Mouse (Mus musculus) heart, adult 2 months (tissue): Measurements from ENCODE around the gene Slc24a3. TPM values are rescaled to one million over a fixed set of nuclear protein-coding genes. Genes with fewer than 3 reads are reported as not detected.

Experiments
- DNase-seq, 2 experiments: peaks; one replicate each; pipeline ENCODE4 v3.0.0; 2021
- H3K27ac ChIP-seq: fragments of 200-600 bp; 2 replicates; pipeline ENCODE4 v1.8.1; 2022
- H3K27me3 ChIP-seq: fragments of 200-500 bp; 2 replicates; pipeline ENCODE4 v1.6.1; 2012; ENCODE audit warnings: mild to moderate bottlenecking, low read length, inconsistent platforms, mixed read lengths; ENCODE audit not compliant: control insufficient read depth, insufficient read depth
- H3K36me3 ChIP-seq: fragments of 200-500 bp; 2 replicates; pipeline ENCODE4 v1.6.1; 2012; ENCODE audit warnings: low read length, inconsistent platforms; ENCODE audit not compliant: control insufficient read depth, insufficient read depth
- H3K4me1 ChIP-seq: fragments of 200-500 bp; 2 replicates; pipeline ENCODE4 v1.6.1; 2011; ENCODE audit warnings: low read length; ENCODE audit not compliant: control insufficient read depth, insufficient read depth
- H3K4me3 ChIP-seq: fragments of 200-600 bp; 2 replicates; pipeline ENCODE4 v1.8.1; 2022
- H3K79me2 ChIP-seq: fragments of 200-500 bp; replicated peaks from 2 replicates; pipeline ENCODE4 v1.6.1; 2012; ENCODE audit warnings: mild to moderate bottlenecking, inconsistent platforms, low read length, moderate library complexity, mixed read lengths; ENCODE audit not compliant: control insufficient read depth, insufficient read depth
- H3K9ac ChIP-seq: fragments of 200-500 bp; 2 replicates; pipeline ENCODE4 v1.6.1; 2012; ENCODE audit warnings: low read depth, mild to moderate bottlenecking, control low read depth, inconsistent platforms, low read length, mixed read lengths
- CTCF ChIP-seq: fragments of 200-600 bp; IDR thresholded peaks from 2 replicates; pipeline ENCODE4 v1.8.1; 2022; ENCODE audit warnings: antibody characterized with exemption, mild to moderate bottlenecking, moderate library complexity
- EP300 ChIP-seq: fragments of 200-500 bp; IDR thresholded peaks from 2 replicates; pipeline ENCODE4 v1.6.1; 2011; ENCODE audit warnings: low read depth, low read length, control low read depth; ENCODE audit not compliant: insufficient read depth
- POLR2A ChIP-seq: fragments of 200-500 bp; IDR thresholded peaks from 2 replicates; pipeline ENCODE4 v1.6.1; 2011; ENCODE audit warnings: mild to moderate bottlenecking, low read depth, low read length, control low read depth; ENCODE audit not compliant: insufficient read depth
- WGBS: fragments of 180-500 bp; shearing (Covaris S2); methylation state at CpG from one replicate; pipeline ENCODE4 v1.1.7; 2018; 5-methylcytosine and 5-hydroxymethylcytosine counted together
- intact Hi-C: fragments of 180-260 bp; cut with DNase I; formaldehyde crosslinking; loops from one replicate; pipeline ENCODE4 v1.15.1; 2025
- polyA plus RNA-seq: library from polyadenylated mRNA; depleted of rRNA; stranded (reverse); fragments of >200 nt; gene quantifications from 2 replicates; pipeline ENCODE4 v1.2.3, GENCODE M21; 2012
- total RNA-seq, 2 experiments: library from RNA; stranded (reverse); gene quantifications; 2 replicates each; pipeline ENCODE4 v1.2.3; 2021

The Slc24a3 gene
- total and polyA plus RNA-seq, 3 experiments, result 2.7 to 3.6 (median 2.8) TPM

DNA sequence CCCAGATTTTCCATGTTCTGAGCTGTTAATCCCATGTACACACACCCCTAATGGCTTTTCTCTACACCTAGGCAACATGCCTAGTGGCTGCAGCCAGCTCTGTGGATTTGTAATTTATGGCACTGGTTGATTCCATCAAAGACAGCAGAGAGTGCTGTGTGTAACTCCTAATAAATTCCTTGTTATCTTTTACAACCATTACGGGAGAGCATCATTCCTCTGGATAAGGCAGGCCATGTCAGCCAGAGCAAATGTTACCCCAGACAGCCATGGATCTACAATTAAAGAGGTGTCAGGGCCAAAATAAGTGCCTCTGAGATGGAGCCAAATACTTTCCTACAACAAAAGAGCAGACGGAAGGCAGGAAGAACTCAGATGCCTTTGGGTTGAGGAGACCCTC is 49.0 kb downstream of the Slc24a3 start:
- Histone ChIP-seq H3K27ac (no peak overlapping the region), H3K27me3 (no peaks in the 10 kb centered on the region), H3K4me1 (no peaks in the 10 kb centered on the region), H3K9ac (no peak overlapping the region), H3K36me3 (no peaks in the 10 kb centered on the region), H3K79me2 (no peaks in the 10 kb centered on the region), H3K4me3 (no peak overlapping the region)
- no peak for DNase-seq
- 59% methylated on average over 2 of the region's 2 CpGs for WGBS
- intact Hi-C loops, result no loop called here
- no peak for TF ChIP-seq POLR2A
- TF ChIP-seq CTCF, result no peak
- no peak for TF ChIP-seq EP300

DNA sequence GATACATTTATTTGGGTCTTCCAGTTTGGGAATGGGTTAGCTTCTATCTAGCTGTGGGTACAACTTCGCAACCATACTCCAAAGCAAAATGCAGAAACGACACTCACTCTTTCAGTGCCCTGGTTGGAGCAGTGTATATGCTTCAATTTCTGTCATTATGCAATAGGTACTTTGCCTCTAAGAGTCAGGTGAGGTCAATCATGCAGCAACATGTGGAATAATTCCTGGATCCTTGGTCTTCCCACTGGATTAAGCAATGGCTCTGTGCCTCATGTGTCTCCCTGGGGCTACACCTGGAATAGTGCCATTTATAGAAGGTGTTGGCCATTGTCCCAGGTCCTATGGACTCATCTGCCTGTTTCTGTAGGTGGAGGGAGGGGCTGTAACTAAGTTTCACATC is 49.9 kb downstream of the Slc24a3 start:
- Histone ChIP-seq H3K27ac (no peak overlapping the region), H3K79me2 (no peaks in the 10 kb centered on the region), H3K36me3 (no peaks in the 10 kb centered on the region), H3K4me3 (no peak overlapping the region), H3K9ac (no peak overlapping the region), H3K4me1 (no peaks in the 10 kb centered on the region), H3K27me3 (no peaks in the 10 kb centered on the region)
- WGBS, result 89% methylated on average over 2 of the region's 2 CpGs
- DNase-seq, result no peak
- intact Hi-C loops, result no loop called here
- no peak for TF ChIP-seq POLR2A
- TF ChIP-seq CTCF, result no peak
- no peak for TF ChIP-seq EP300

DNA sequence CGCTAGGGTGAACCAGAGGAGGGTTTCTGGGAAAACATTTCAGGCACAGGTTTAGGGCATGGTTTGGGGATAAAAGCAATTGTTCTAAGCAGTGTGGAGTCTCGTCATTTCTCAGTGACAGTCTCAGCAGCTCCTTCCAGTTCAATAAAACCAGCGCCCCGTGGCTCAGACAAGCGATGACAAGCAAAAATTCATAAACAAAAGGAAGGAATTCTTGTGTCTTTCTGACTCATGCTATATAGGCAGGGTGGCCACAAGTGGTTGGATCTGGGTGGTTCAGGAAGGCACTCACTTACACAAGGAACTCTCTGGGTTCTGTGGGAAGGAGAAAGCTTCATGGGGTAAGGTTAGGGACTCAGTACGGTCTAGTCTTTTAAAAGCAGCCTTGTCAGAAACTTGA is 51.7 kb downstream of the Slc24a3 start:
- no peak overlapping the region for H3K4me3 ChIP-seq
- H3K36me3 ChIP-seq, result no peaks in the 10 kb centered on the region
- H3K9ac ChIP-seq, result no peak overlapping the region
- TF ChIP-seq EP300 (no peak), POLR2A (no peak), CTCF (no peak)
- DNase-seq, result no peak
- intact Hi-C loops, result no loop called here
- H3K4me1 ChIP-seq, result no peaks in the 10 kb centered on the region
- H3K27ac ChIP-seq, result no peak overlapping the region
- no peaks in the 10 kb centered on the region for H3K27me3 ChIP-seq
- H3K79me2 ChIP-seq, result no peaks in the 10 kb centered on the region
- 88% methylated on average over 6 of the region's 6 CpGs for WGBS

DNA sequence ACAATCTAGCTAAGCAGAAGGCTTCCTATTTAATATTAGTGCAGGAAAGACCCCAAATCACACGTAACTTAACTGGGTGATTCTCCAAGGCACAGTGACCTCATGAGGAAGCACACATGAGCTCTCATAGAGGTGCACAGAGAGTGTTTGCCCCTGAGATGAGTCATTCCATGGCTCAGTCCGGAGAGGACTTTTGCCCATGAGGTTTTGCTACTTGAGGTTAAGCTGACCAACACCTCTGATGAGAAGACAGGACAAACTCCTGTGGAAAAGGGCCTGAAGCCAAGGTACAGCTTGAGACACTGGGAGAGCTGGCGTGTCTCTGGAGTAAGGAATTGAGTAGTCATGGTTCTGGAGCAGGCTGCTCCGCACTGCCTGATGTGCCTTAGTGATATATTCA is 56.1 kb downstream of the Slc24a3 start:
- Histone ChIP-seq H3K27me3 (no peaks in the 10 kb centered on the region), H3K4me3 (no peak overlapping the region), H3K27ac (no peak overlapping the region), H3K36me3 (no peaks in the 10 kb centered on the region), H3K79me2 (no peaks in the 10 kb centered on the region), H3K9ac (no peak overlapping the region), H3K4me1 (no peaks in the 10 kb centered on the region; the same call in 1 of the 2 replicates)
- WGBS, result 90% methylated on average over 4 of the region's 4 CpGs
- DNase-seq, result no peak
- intact Hi-C loops, result no loop called here
- TF ChIP-seq POLR2A (no peak), CTCF (no peak), EP300 (no peak)

DNA sequence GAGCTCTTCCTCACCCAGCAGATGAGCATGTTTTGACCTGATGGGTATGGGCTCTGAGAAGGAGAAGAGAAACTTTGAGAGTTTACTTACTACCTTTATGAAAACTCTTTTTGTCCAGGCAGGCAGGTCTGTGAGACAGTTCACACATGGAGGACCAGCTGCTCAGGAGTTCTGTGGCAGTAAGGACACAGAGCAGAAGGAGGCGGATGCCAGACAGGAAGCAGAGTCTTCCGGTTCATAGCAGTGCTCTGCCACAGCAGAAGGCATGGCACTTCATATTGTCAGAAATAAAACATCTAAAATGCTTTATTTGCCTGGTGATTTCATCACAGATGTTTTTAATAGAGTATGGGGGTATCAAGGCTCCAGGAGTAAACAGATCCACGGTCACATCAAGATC is 58.1 kb downstream of the Slc24a3 start:
- no peaks in the 10 kb centered on the region for H3K36me3 ChIP-seq
- no peak for DNase-seq
- no peak overlapping the region for H3K27ac ChIP-seq
- H3K4me3 ChIP-seq, result no peak overlapping the region
- no peaks in the 10 kb centered on the region for H3K27me3 ChIP-seq
- no peak overlapping the region for H3K9ac ChIP-seq
- no peaks in the 10 kb centered on the region for H3K79me2 ChIP-seq
- intact Hi-C loops, result no loop called here
- TF ChIP-seq CTCF, result no peak
- no peak for TF ChIP-seq EP300
- no peak for TF ChIP-seq POLR2A
- WGBS, result 48% methylated on average over 3 of the region's 3 CpGs
- no peaks in the 10 kb centered on the region; the same call in 1 of the 2 replicates for H3K4me1 ChIP-seq

DNA sequence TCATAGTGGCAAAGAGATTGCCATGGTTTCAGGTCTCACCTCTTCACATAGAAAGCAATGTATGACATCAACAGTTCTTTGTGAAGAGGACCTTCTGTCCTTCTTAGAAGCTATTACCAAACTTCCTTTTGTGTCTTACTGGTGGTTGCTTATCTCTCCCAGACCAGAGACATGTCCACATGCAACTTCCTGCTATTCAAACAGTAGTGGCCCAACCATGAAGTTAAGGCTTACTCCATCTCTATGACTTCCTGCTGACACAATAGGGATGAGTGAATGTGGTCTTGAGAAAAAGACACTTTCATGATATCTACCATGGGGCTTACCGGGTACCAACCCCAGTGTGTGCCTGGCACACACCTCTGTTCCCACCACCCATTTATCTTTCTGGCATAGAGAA is 58.5 kb downstream of the Slc24a3 start:
- Histone ChIP-seq H3K4me1 (no peaks in the 10 kb centered on the region; the same call in 1 of the 2 replicates), H3K79me2 (no peaks in the 10 kb centered on the region), H3K4me3 (no peak overlapping the region), H3K9ac (no peak overlapping the region), H3K27ac (no peak overlapping the region), H3K36me3 (no peaks in the 10 kb centered on the region), H3K27me3 (no peaks in the 10 kb centered on the region)
- no peak for DNase-seq
- intact Hi-C loops, result no loop called here
- 56% methylated on average over 1 of the region's 1 CpGs for WGBS
- TF ChIP-seq CTCF (no peak), POLR2A (no peak), EP300 (no peak)

- Histone ChIP-seq H3K4me1 (no peaks in the 10 kb centered on the region; the same call in 1 of the 2 replicates), H3K36me3 (no peaks in the 10 kb centered on the region), H3K27me3 (no peaks in the 10 kb centered on the region), H3K9ac (no peak overlapping the region), H3K4me3 (no peak overlapping the region), H3K79me2 (no peaks in the 10 kb centered on the region), H3K27ac (no peak overlapping the region)
- peak in 1 of 2 experiments; percentile 8 for DNase-seq
- 69% methylated on average over 5 of the region's 5 CpGs for WGBS
- no peak for TF ChIP-seq POLR2A
- no peak for TF ChIP-seq EP300
- no peak for TF ChIP-seq CTCF
- intact Hi-C loops, result no loop called here
Measured at GRCm38 (mm10) chr2:145227351-145227750, 59.8 kb downstream of the Slc24a3 start.
